Mouse (Mus musculus) heart, postnatal 4 days (tissue): ENCODE data around the gene Atl2. TPM values are rescaled to one million over a fixed set of nuclear protein-coding genes. Genes with fewer than 3 reads are reported as not detected.

ENCODE experiments used
- DNase-seq: peaks from one replicate; pipeline ENCODE4 v3.0.0; 2021
- total RNA-seq, 2 experiments: library from RNA; stranded (reverse); gene quantifications; 2 replicates each; pipeline ENCODE4 v1.2.3; 2021

Atl2 gene
- total RNA-seq, 2 experiments from 2014 or later = 32.5 to 33.8 TPM

DNA sequence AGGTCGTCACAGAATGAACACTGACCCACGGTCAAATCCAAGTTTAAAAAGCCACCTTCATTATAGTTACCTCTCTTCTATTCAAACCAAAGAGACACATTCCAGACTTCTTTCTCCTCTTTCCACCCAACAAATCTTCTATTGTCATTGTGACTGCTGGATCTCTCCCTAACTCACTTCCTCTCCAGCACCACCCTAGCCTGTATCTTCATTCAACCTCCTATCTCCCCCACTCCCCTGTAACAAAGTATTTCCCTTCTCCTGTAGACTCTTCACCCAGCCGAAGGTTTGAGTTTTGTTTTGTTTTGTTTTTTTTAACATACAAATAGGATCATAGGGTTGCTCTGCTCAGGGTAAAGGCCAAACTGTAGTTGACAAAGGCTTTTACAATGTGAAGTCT, 1.7 kb upstream of the Atl2 start:
- no peak for DNase-seq

DNA sequence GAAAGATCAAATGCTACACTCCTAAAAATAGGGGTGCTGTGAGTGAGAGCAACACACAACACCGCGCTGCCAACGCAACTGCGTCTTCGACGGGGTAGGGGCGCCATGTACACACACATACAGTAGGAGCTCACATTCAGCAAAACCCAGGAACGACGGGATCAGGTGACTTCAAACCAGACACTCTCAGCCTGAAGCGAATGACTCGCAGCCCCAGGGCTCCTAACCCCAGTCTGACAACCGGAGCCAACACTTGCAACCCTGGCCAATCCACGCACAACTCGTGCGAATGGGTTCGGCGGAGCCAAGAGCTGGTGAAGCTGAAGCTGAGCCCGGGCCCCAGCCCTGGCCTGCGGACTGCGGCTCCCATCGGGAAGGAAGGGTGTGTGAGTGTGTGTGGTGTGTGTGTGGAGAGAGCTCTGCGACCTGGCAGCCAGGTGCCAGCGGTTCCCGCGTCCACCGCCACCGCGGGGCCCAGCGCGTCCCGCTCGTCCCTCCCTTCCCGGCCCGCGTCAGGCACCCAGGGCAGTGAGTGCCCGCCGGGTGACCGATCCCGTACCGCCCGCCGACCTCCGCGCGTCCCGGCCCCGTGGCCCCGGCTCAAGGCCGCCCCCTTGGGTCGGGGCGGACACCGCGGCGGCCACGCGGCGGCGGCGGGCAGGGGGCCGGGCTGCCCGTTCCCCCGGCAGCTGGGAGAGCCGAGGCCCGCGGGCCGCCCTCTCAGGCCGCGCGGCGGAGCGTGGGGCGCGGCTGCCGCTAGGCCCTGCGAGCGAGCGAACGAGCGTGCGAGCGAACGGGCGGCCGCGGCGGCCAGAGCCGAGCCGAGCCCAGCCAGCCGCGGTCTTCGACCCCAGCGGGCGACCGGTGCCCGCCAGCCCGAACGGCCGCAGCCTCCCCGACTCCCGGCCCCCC, 696 bp downstream of the Atl2 start:
- DNase-seq = peak; percentile 65

DNA sequence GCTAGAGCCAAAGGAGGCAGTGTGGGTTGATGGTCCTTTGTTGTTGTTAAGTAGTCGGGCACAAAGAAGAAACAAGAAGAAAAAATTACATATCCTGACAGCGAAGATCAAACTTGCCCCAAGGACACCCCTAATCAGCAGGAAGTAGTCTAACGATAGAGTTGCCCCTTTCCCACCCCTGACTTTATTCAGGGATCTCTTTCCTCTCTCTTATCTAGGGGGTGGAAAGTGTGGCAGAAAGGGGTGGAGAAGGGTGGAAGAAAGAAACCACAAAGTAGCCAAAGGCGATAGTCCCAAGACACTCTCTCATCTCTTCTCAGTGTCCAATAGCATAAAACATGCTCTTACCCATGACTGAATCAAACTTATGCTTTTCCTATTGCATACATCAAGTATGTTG, 1.9 kb downstream of the Atl2 start:
- no peak for DNase-seq

DNA sequence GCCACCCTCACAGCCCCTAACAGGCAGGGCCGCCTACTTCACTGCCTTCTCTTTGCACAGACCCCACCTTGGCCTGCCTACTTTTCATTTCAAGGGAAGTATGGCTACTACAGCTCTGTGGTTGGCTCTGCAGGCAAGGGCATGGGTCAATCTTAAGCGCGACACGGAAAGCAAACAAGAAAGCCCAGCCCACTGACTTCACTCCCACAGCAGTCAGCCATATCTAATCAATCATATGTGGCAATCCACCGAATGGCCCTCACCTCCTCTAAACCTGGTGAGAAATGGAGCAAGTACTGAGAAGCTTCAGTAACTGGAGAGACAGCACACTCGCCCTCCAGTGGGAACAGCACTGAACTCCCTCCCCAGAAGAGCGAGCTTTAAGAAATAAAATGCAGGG, 4.0 kb downstream of the Atl2 start:
- DNase-seq = no peak

DNA sequence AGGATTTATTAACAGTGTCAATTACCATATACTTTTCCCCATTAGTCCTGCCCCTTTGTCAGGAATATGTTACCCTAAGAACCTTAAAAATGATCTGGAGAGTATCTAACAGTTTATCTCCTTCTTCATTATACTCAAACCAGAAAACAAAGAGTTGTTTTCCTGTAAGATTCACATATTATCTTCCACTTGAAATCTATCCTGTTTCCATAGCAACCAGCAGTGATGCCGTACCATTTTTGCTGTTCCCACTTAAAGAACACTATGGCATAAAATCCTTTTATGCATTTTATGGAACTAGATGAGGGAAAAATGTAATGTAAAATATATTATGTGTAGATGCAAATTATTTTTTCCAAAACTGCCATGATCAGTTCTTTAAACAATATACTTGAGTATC, 8.0 kb downstream of the Atl2 start:
- DNase-seq = no peak

DNA sequence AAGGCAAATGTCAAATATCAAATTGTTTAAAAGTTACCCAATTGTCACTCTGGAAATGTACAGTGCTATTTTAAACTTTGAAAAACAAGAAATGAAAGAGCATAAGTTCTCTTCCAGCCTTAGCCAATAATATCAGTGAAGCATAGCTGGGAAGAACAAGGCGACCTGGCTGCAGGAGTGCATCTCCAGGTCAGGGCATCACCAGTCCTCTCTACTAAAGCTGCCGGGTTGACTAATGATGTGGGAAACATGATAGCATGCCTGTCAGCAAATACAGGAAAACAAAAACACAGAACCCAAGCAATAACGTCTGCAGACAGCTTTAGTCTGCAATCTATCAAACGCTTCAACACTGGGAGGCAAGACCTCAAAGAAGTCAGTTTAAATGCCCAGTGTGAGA, 12.7 kb downstream of the Atl2 start:
- no peak for DNase-seq

DNA sequence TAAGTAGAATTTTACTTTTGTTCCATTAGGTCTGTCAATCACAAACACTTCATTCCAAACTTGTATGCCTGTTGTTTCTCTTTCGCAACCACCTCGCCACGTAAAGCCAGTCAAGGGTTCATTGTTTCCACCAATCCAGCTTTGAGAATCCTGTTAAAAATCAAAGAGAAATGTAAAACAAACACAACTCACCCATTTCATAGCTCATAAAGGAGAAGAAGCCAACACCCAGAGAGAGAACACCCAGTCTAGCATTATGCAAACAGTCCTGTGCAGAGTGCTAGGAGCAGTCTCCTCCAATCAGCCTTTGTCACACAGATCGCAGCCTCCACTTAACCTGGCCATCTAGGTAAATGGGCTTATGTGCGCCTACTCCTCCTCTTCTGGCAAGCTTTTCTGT, 30.9 kb downstream of the Atl2 start:
- DNase-seq = no peak

DNA sequence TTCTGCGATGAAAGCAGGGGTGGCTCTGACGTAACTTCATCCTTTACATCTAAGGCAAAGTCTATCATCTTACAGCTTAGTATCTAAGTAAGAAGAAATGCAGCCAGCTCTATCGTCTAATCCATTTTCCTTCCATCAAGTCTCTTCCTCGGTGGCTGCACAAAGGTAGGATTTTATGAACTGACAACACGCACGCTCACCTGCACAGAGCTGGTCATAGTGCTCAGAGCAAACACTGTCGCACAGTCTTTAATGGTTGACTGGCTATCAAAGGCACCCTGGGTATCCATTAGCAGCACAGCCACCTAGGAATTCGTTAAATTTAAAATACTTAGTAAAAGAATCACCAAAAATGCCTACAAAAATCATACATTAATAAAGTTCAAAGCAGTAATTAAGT, 31.4 kb downstream of the Atl2 start:
- DNase-seq = no peak

DNA sequence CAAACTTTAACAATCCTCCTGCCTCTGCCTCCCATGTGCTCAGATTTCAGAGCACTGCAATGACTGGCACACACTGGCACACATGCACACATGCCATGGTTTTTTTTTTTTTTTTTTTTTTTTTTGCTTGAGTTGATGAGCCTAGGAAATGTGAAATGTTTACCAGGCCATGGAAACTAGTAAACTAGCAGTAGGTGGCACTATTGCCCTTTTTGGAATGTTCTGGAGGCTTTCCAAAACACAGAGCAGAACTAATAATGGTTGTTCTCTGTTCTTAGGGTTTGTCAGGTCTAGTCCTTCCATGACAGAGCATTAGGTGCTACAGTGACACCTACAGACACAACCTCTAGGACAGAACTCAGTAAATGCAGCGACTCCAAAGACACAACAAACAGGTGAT, 33.9 kb downstream of the Atl2 start:
- DNase-seq = peak; percentile 58

DNA sequence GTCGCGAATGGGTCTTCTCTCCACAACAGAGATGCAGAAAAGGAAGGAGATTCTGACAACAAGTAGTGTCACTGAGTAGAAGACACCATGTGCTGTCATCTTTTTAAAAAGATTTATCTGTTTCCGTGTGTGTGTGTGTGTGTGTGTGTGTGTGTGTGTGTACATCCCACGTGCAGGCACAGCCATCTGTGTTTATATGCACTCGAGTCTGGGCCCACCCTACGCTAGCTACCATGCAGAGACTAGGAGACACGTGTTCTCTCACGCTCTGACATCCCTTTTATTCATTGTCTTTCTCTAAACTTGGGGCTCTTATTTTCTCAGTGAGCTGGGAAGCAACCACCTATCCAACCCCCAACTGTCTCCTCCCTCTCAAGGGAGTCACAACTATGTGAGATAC, 40.4 kb downstream of the Atl2 start:
- DNase-seq = no peak

DNA sequence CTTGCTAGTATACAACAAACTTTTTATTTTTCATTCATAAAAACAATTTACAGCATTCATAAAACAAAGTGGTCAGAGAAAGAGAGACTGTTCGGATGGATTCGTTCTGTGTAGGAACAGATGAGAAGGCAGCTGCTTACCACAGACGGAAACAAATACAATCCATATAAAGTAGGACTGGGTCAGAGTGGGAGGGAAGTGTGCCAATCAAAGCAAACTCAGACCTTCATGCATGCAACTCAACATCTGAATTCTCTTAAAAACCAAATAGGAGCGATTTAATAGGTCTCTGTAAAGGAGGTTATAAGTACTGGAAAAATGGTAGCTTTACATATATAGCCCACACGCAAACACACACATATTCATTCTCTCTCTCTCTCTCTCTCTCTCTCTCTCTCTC, 47.5 kb downstream of the Atl2 start:
- no peak for DNase-seq

DNA sequence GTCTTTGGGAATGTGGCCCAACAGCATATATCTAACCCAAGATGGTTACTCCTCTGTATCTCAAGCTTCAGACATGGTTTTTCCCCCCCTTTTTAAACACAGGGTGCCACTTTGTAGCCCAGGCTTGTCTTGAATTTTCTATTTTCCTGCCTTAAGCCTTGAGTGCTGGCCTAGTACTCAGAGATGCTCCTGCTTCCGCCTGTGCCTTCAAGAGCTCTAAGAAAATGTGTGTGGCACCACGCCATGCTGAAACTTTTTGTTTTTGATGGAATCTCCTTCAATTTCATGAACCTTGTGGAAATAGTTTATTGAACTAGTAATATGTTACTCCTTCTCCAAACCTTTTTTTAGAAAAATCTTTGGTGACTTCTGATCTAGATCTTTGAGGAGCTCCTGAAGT, 49.7 kb downstream of the Atl2 start:
- DNase-seq = no peak

DNA sequence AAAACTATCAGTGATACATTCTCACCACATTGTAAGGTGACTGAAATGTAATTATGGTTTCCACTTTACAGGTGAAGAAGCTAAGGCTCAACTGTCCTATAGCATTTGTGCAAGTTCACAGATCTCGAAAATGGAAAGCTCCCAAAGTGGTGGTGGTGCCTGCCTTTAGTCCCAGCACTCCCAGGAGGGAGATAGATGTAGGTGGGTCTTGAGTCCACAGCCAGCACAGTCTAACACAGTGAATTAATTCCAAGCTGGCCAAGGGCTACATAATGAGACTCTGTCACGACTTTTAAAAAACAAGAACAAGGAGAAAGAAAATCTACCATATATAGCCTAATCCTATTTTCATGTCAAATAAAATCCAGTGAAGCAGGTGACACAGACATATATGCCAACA, 50.2 kb downstream of the Atl2 start:
- no peak for DNase-seq

DNA sequence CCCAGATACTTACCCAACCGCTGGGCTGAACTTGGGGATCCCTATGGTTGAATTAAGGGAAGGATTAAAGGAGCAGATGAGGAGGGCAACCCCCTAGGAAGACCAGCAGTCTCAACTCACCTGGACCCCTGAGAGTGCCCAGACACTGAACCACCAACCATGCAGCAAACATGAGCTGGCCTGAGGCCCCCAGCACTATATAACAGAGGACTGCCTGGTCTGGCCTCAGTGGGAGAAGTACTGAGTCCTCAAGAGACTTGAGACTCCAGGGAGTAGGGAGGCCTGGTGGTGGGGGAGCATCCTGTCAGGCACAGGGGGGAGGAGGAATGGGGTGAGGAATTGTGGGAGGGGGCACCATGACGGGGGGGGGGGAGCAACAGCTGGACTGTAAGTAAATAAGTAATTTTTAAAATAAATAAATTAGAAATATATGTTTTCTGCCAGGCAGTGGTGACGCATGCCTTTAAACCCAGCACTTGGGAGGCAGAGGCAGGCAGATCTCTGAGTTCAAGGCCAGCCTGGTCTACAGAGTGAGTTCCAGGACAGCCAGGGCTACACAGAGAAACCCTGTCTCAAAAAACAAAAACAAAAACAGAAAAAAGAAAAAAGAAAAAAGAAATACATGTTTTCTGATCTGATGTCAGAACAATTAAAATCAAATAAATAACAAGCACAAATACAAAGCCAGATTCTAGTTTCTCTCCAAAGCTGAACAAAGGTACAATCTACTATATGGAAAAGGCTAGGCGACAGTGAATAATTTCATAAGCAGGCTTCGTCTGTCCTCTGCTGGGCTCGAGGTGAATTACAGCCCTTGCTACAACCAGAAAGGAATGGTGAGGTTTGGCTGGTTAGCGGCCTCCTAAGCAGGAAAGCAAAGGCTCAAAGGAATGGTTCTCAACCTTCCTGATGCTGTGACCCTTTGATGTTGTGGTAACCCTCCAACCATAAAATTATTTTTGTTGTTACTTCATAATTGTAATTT, 55.4 kb downstream of the Atl2 start:
- peak; percentile 83 for DNase-seq

DNA sequence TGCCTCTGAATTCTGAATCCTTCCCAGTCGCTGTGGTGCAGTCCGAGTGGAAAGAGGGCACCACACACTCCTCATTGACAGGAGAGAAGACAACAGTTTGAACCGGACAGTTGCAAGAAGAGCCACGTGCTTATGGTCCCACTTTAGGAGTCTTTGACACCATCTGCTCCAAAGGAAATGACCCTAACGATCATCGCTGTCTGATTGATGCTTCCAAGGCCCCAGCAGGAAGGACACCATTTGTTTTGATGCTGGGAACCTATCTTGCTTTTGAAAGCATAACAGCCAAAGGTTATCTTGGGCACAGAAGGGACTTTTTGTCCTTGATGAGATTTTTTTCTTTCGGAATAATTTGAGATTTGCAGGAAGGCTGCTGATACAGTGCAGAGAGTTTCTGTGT, 58.9 kb downstream of the Atl2 start:
- no peak for DNase-seq

DNA sequence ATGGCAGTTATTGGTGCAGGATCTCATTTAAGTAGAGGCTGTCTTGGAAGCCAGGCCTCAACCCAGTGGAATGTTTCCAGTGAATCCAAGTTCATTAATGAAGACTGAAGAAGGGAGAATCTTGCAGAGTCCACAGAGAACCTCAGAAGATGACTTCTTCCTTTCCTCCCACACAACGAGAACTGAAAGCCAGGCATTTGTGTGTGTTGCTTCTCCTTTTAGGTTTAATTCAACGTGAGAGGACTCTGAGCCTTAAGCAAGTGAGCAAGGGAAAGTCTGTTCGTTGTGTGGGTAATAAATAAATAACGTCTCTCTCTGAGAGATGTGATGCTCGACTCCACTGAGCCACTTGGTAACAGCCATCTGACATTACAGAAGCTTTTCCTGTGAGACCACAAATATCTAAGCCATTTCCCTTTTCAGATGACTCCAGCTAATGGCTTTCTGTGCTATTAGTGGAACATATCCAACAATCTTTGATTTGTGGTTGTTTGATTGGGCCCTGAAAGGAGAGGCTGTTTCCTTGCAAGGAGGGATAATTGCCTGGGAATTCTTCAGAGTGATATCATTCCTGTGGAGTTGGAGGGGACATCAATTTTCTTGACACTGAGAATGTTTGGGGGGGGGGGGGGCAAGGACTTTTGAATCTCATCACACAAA, 60.1 kb downstream of the Atl2 start:
- no peak for DNase-seq

DNA sequence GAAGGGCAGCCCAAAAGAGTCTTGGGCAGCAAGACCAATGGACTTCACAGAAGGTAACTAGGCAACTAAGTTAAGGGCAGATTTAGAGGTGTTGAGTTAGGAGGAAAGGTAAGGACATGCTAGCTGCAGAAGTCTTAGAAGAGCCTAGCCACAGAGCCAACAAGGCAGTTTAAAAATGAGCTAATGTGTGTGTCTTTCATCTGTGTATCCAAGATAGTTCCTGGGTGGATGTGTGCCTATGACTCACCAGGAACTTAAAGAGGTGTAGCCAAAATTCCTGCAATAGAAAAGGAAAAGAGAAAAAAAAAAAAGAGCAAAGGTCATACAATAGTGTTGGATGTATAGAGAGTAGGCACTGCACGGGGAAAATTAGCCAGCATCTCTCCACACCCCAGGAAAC, 63.6 kb downstream of the Atl2 start:
- DNase-seq = no peak

DNA sequence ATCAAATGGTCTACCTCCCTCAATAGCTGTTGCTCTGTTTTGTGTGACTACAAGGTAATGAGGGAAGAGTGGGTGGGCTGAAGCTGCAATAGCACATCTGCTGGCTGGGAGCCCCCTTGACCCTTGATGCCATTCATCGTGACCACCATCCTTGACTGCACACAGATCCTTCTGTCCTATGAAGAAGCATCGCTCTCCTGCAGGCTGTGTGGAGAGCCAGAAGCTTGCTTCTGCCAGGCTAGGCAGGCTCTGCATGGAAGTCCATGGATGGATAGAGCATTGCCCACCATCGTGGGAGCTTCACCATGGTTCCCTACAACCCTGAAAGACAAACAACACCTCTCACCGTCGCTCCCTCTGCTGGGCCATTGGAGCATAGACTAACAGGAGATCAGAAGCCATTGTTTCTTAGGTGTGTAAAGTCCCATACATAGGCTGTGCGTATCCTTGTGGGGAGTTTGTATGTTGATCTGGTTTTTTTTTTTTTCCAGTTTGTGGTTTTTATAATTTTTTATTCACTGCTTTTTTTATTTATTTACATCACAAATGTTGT, 69.4 kb downstream of the Atl2 start:
- no peak for DNase-seq

DNA sequence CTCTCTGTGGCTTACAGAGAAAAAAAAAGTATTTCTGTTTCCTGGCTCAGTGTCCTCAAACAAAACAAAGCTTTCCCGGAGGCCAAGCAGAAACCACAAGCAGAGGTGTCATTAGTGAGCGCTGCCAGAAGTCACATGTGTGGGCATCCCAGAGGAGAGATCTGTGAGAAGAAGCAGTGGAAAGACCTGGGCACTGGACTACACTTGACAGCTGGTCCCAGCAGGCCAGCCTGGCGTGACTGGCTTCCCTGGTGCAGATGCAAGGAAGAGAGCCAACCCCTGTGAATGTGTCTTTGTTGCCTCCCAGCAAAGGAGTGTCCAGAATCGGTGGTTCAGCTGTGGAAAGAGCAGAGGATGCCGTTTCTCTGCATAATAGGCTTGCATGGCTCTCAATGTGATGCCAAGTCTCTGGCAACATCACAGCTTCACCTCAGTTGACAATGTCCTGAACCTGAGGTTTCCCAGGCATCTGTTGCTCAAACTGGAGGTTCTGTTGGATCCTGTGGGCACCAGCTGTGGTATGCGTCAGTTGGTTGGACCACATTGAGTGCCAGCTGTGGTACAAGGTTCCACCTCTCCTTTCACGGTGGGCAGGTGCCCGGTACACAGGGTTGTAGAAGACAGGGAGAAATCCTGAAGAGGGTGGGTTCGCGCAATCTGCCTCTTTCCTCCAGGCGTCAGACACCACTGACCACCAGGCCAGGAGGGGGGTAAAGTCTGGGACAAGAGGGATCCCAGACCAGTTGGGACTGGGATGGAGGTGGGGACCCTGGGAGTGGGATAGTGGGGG, 70.5 kb downstream of the Atl2 start:
- no peak for DNase-seq

DNA sequence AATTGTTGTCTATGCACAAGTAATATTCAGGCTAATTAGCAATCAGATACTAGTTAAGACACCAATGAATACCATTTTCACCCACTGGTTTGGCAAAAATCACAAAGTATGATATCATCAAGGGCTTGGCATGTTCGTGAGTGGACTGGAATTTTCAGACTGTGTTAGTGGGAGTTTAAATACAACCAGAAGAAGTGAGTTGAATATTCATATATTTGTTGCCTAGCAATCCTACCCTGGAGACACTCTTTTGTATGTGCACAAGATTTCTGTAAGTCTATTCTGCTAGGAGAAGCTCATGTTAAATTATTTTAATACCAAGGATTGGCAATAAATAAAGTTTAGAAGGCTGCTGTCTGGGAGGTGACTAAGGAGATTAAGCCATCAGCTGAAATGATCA, 71.5 kb downstream of the Atl2 start:
- no peak for DNase-seq

DNA sequence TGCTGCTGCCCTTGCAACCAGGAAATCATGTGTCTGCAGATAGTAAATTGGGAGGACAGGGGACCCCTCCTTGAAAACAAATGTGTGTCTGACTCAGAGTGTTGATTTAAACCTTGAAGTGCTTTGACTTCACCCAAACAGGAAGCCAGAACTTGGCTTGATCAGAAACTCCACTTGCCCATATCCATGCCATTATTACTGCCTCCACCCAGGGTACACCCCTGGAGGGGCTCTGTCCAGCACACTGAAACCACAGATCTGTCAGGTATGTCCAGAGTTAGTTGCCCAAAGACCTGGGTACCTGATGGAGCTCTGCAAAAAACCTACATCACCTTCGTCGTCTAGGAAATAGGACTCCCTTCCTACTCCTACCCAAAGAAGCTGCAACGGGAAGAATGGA, 77.0 kb downstream of the Atl2 start:
- DNase-seq = no peak

DNA sequence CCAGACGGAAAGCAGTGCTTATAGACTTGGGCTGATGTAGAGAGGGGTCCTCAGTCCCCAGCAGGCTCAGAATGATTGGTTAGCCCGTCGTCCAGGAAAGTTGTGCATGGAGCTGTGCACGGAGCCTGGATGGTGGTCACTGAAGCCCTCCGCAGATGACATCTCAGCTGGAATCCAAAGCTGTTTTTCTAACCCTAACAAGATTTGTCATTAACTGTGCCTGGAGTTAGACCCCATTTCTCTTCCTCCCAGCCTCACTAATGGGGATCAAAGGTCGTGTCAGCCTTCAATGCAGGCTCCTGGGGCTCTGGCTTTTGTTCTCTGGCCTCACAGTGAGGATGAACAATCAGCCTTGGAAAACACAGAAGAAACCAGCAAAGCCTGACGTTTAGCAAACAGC, 77.9 kb downstream of the Atl2 start:
- DNase-seq = no peak
